Mouse (Mus musculus): ENCODE measurements at regions not wholly inside any gene's neighbourhood (a gene's known extent, or its start where the extent isn't known, plus 50 kb on each side); places are given as distances from the start of the nearest gene placed in this dataset.
"Not testable (repeated sequence)": the region's sequence is repeated elsewhere in the genome, so short reads cannot be mapped to it uniquely, and the experiment has no call there.

DNA sequence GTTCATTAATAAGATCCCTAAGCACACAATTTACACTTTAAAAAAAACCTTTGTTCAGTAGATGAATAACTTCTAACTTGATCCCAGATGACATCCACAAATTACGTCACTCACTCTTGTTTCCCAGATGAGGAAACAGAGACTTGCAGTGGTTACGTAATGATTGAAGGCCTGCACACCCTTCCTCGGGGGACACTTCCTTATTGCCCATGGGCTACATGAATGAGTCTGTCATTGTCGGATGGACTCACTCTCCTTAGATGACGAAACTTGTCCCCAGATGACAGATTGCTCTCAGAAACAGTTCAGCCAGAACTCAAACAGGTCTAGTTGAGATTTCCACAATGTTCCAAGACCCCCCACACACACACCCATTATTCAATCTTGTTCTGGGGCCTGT lies 111.4 kb upstream of the Dyrk2 start:
- DNase-seq (ENCODE audit: low spot score in 2 of 2) = no peak

DNA sequence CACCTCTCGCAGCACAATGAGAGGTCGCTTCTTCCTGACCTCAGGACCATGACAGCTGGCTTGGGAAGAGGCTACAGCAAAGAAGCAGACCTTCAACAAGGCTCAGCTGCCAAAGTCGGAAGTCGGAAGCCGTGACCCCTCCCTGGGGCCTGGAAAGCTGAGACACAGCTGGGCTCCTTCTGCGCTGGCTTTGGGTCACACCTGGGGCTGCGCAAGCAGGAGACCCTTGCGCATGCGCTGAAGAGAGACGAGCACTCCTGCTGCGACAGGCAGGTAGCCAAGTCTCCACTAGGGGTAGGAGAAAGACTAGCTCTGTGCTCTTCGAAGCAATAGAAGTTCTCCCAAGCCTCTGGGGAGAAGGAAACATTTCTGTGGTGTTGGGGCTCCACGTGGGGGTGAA lies 109.3 kb upstream of the Dyrk2 start:
- DNase-seq (ENCODE audit: low spot score in 2 of 2) = no peak

DNA sequence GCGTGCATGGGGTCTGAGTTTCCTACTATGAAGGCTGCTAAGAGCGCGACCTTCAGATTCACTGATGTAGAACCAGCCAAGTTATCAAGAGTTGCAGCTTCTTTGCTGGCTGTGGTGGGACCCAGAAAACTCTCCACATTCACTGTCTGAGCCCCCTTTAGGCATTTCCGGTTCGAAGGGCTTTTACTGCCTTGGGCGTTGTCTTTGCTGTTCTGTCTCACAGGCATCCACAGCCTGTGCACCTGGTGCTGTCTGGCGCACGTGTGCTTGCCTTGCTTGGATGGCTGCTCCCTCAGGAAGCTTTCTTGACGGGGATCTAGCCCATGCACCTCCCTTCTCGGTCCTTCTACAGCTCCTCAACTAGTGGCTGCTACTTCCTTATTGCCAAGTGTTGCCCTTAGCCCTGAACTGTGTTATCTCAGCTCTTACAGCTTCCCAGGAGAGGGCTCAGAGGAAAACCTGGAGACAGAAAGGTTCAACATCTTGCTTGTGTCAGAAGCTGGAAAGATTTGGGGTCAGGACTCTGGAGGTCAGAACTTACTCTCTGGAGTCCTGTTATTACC lies 108.3 kb upstream of the Dyrk2 start:
- no peak for DNase-seq (ENCODE audit: low spot score in 2 of 2)

DNA sequence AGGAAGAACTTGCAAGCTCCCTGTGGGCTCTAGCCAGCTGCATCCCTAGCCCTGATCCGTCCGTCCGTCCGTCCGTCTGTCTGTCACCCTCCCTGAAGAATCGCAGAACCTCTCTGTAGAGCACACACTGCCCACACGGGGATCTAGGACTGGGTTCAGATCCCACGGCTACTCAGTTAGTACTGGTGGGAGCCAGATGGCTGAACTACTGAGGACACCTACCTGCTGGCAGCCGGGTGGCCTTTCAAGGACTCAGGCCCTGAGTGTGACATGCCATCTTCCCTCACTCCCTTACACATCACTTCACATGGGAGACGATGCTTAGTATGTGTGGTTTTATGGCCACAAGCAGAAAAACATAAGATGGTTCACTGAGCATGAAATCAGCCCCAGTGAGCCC lies 106.4 kb upstream of the Dyrk2 start:
- no peak for DNase-seq (ENCODE audit: low spot score in 2 of 2)

DNA sequence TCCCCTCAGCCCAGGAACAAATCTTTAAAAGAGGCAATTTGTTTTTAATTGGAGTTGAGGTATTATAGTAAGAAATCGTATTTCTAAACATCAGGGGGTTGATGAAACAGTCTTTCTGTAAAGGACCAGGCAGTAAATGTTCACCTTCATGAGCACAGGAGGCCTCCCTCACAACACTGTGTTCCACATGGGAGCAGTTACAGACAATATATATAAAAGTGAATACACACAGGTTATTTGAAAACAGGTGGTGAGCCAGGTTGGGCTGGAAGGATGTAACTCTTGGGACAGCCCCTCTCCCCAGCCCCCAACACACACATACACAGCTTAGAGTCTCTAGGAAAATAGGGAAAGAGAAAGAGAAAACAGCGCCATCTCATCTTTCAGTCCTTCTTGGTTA lies 105.8 kb upstream of the Dyrk2 start:
- DNase-seq (ENCODE audit: low spot score in 2 of 2) = no peak

DNA sequence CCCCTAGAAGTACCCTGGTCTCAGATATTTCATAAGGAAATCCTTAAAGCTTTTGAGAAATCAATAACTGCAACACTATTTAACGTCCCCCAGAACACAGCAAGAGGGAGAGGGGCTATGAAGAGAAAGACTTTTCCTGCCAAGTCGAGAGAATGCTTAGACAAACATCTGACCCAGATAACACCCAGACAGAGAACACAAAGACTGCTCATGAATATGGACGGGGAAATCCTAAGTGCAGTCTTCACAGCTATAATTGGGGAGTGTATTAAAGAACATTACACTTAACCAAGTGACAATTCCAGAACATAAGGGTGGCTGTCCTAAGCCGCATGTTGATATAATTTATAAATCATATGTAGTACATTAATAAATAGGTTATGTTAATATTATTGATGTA lies 103.3 kb upstream of the Dyrk2 start:
- no peak for DNase-seq (ENCODE audit: low spot score in 2 of 2)

DNA sequence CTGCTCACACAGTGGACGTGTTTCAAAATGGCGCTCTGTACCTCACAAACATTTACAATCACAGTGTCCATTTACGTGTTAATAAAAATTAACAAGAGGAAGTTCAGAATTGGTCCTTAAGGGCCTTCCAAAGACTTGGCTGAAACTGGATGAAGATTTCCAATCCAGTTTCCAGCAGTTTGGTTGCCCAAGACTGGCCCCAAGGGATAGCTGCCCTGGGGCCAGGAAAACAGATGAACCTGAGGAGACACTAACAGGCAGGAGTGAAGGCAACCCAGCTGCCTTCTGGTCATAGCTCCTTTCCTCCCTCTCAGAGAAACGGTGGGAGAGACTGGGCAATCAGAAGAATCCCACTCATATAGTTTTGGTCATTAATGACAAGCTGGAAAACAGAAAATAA lies 102.6 kb upstream of the Dyrk2 start:
- DNase-seq (ENCODE audit: low spot score in 2 of 2) = no peak

DNA sequence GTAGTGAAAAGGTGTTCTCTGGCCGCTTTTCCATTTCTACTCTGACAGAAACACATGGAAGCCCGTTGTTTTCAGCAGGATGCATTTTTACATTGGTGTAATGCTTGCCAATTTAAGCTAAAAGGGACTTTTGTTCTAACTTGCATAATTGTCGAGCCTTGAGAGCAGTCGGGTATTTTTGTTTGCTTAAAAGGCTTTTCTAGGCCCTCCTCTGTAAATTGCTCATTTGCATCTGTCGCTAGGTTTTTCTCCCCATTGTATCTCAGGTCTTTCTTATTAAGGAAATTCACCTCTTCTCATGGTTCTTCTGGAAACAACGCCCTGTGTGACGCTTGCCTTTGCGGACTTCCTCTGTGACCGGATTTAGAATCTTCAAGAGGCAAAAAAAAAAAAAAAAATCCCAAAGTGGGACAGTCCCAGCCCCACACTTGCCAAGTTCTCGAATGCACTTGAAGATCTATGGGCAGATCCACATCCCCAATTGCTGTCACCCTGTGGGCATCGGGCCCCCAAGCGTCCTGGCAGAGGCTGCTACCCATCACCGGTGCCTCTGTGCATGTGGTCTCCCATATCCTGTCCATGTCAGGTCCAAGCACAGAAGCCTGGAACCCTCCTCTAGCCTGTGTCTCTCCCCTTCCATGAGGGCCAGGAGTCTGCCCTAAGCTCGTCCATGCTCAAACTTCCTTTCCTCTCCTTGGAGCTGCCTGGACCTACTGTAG lies 100.6 kb upstream of the Dyrk2 start:
- no peak for DNase-seq (ENCODE audit: low spot score in 2 of 2)

DNA sequence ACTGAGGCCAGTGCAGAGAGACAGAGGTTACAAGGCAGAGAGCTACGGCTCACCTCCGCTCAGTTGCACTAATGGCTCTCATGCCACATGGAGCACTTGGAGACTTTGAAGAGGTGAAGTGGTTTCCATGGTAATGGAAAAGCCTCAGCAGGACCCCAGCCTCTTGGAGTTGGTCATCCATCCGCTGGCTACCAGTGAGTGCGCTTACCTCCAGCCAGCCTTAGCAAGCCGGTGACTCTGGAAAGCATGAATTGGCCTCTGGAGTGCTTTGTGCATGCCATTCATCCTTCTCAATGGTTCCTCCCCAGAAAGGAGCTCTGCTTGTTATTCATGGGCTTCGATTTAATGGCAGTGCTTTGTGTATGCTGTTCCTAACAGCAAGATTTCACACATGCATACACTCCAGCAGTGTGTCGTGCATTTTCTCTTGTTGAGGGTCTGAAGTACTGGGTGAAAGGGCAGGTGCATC lies 91.7 kb upstream of the Dyrk2 start:
- no peak for DNase-seq (ENCODE audit: low spot score in 2 of 2)

DNA sequence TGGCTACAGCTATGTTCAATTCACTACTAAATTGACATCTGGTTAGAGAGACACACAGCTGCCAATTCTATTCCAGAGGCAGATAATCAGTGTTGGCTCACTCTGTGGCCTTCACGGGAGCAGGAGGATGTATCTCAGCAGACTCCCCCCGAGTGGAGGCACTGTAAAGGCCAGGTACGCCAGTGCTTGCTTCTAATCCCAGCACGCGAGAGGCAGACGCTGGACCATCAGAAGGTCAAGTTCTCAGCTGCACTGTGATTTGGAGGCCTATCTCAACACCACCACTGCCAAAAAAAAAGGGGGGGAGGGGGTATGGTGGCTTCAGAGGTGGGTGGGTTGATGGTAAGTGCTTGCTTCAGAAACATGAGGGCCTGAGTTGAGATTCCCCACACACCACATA lies 90.1 kb upstream of the Dyrk2 start:
- DNase-seq (ENCODE audit: low spot score in 2 of 2) = no peak

DNA sequence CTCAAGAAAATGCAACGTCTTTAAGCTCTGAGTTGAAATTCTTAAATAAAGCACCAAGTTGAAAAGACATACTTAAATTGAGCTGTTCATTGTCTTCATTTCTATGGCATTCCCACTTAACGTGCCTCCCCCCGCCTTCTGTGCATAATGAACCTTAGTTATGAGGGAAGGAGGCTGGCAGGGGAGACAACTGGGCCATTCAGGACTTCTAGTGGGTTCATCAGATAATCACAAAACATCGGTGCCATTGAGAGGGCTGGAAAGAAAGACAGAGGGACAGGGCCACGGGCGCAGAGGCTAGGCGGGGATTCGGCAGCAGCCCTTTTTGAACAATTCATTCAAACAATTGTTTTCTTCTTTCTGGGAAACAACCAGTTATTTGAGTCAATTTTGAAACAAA lies 89.6 kb upstream of the Dyrk2 start:
- no peak for DNase-seq (ENCODE audit: low spot score in 2 of 2)

DNA sequence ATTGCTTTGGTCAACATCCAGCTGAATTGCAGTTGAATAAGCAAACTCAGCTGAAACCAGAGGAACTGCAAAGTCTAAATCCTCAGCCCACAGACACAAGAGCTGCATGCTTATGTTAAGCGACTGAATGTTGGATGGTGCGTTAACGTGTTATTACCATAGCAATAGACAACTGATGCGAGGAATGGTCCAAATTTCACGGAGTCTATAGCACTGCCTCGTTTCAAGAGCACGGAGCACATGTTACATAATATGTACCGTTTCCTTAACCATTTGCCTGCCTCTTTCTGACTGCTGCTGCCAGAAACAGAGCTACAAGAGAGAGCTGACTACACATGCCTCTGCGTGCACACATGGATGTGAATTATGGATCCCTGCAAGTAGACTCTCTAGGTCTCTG lies 86.3 kb upstream of the Dyrk2 start:
- DNase-seq (ENCODE audit: low spot score in 2 of 2) = peak; percentile 23 to 28

DNA sequence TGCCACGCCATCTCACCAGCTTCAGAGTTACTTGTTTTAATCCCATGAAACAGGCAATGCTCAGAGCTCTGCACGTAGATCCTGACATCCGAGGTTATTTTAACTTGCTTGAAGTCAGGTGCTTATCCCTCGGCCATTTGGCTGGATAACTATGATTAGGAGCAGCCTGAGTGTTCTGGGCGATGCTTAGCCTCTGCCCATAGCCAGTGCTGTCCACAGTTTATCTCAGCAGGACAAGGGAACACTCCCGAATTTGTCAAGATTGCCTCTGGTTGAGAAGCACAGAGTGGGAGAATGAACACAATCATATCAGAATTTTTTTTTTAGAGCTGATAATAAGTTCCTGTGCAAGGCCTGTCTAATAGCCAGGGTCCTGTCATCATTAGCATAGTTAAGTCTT lies 83.4 kb upstream of the Dyrk2 start:
- DNase-seq (ENCODE audit: low spot score in 2 of 2) = no peak

DNA sequence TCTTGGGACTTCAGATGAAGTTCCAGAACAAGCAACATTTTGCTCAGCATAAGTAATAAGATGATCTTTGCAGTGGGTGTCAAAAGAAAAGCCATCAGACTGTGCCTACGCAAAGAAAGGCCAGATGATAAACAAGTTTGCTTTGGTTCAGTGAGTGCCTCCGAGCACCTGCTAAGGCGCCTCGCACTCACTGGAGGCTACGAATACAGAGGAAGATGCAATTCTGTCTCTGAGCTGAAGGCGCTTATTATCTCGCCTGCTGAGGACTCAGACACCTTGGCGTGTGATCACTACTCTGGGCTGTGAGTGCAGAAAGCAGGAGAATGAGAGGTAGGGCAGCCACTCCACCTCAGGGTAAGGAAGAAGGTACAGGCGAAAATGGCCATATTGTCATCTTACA lies 82.7 kb upstream of the Dyrk2 start:
- DNase-seq (ENCODE audit: low spot score in 2 of 2) = no peak

DNA sequence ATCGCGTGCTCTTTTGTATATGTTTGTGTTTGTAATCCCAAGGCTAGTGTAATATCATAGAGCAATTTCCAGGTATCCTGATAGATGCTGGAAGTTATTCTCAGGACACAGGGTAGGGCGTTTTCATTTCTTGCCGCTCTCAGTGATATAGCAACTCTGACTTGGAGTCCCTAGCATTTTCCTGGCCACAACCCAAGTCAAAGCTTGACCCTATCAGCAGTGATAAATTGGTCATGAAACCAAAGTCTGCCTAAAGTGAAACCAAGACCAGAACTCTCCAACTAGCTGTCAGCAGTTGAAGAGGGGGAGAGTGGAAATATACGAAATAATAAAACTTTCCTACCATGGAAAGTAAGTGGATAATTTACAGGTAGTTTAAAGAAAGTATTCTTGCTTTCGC lies 77.7 kb upstream of the Dyrk2 start:
- DNase-seq (ENCODE audit: low spot score in 2 of 2) = no peak

DNA sequence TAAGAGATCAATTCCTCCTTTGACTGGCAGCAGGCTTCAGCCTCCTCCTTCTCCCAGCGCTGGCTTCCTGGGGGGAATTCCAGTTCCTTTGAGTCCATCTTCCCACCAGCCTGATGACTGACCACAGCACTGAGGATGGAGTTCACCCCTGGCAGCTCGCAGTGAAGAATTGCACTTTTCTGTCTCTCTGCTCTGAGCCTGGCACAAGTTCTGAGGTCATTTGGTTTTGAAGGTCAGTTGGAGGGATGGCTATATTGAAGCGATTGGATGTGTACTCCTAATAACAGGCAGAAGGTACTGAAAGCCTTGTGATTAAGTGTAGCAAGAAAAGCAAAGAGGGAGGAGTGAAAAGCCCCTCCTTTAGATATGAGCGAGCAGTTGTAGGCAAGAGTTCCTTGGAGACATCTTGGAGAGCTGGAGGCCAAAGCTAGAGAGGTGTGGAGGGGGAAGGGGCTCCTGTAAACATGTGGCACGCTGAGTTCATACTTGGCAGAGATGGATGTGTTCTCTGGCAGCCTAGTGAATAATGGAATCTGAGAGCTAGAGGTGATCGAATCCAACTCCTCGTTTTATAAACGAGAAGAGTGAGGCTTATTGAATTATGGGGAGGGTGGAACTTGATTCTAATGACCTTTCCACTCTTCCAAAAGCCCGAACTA lies 77.1 kb upstream of the Dyrk2 start:
- no peak for DNase-seq (ENCODE audit: low spot score in 2 of 2)

DNA sequence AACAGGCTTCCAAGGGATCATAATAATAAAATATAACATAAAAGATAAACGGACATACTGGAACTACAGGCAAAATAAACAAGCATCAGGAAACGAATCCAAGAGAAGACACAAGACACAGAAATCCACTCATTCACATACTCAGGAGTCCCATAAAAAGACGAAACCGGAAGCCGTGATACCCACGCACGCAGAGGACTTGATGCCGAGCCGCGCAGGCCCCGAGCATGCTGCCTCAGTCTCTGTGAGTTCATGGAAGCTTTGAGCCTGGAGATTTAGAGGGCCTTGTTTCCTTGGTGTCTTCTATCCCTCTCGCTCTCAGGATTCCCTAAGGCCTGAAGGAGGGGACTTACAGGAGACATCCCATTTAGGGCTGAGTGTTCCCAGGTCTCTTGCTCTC lies 57.3 kb upstream of the Dyrk2 start:
- DNase-seq (ENCODE audit: low spot score in 2 of 2) = no peak

DNA sequence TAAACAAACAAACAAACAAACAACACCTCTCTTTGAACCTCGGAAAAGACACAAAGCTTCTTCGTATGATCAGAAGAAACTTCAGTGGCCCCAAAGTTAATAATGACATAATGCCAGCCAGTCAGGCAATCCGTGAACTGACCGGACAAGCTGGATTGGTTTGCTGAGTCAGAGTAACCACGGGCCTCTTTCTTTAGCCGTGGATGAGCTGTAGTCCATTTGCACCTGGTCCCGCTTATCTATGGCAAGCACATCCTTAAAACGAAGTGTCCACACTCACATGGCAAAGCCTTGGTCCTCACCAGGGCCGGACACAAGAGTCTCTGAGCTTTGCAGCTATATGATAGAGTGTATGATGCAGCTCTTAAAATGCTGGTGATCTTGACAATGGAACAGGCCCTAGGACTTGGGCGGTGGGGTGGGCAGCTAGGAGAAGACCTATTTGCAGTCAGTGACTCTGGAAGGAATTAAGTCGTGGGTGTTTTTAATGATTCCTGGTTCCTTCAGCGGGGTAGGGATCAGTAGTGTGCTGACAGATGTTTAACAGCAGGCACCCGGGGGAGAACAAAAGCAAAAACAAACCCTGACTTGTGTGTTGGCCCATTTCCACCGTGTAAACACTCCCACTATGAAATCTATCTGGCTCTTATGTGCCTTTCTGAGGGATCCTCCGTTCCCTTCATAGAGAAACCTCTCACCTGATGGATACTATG lies 53.6 kb upstream of the Dyrk2 start:
- DNase-seq (ENCODE audit: low spot score in 2 of 2) = no peak

DNA sequence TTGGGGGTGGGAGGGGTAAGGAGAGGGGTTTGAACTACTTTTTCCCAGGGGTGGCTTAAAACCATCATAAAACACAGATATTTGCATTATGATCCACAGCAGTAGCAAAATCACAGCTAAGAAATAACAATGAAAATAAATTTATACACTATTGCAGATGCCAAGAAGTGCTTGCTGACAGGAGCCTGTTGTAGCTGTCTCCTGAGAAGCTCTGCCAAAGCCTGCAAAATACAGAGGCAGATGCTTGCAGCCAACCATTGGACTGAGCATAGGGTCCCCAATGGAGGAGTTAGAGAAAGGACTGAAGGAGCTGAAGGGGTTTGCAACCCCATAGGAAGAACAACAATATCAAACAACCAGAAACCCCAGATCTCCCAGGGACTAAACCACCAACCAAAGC lies 52.1 kb upstream of the Dyrk2 start:
- not testable (repeated sequence) for DNase-seq (ENCODE audit: low spot score in 2 of 2)

All from right cerebral cortex, postnatal 36 days (tissue).